Mouse (Mus musculus): ENCODE data around the gene Rhoh. TPM values are rescaled to one million over a fixed set of nuclear protein-coding genes. Genes with fewer than 3 reads are reported as not detected.

The Rhoh gene
- 1.4 TPM for polyA plus RNA-seq (2014; fragmentation: Illumina TruSeq; extraction: RNeasy Lipid Tissue Mini Kit (QIAGEN cat#74804))

DNA sequence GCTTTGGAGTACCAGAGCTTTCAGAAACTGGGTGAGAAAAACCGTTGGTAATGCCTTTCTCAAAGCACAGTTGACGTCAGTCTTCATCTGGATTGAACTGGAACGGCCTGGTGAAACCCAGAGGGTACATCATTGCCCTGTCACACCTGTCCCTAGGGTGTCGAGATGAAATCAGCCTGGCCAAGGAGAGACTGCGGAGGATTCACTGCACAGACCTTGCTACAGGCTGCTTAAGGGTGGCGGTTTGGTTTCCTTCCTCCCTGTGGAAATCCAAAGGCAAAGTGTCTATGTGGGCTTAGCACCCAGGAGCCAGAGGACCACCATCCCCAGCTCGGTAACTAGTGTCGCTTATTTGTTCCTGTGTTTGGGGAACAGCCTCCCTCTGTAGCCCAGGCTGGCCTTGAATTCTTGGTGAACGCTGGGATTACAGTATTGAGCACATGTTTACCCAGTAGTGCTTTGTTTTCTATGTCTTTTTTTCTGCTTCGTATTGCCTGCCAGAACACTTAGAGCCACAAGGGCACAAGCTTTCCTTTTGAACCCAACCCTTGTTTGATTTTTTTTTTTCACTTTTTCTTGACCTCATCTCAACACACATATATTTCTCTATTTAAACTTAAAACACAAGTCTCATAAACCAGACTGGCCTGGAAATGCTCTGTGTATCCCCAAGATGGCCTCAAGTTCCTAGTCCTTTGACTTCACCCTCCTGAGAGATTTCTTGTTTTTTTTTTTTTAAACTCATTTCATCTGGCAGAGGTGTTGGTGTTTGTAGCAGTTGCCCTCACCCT is at the start of gene Rhoh:
Rhoh (plus strand) TSS at position 60 of the 791 bp plus-strand sequence.

DNA sequence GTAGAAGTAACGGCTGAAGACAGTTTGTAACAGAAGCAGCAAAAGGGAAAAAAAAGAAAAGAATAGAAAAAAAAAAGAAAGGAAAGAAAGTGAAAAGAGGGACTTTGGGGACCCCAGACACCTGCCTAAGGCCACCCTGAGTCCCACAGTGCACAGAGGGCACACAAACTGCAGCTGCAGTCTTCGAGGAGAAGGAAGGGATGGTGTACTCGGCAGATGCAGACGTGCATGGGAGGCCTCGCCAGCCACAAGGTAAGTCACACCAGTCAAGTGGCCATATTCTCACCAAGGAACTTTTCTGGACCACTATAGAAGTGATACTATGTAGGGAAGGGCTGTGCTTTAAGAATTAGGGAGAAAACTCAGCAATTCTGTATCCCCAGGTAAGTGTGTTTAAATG is 73.8 kb downstream of the Rhoh start, which contains the start of gene Chrna9:
Chrna9 (plus strand) TSS at position 139 of the 400 bp plus-strand sequence.

Other genes starting within 250 kb of the Rhoh start
- gene Pds5a, start 162.9 kb upstream of the Rhoh start, polyA plus RNA-seq (2014; fragmentation: Illumina TruSeq; extraction: RNeasy Lipid Tissue Mini Kit (QIAGEN cat#74804)), result 261 TPM
- 41.7 TPM for gene N4bp2, start 97.7 kb upstream of the Rhoh start, polyA plus RNA-seq (2014; fragmentation: Illumina TruSeq; extraction: RNeasy Lipid Tissue Mini Kit (QIAGEN cat#74804))
- not detected for gene Chrna9, start 73.7 kb downstream of the Rhoh start, polyA plus RNA-seq (2014; fragmentation: Illumina TruSeq; extraction: RNeasy Lipid Tissue Mini Kit (QIAGEN cat#74804))
- gene 9130230L23Rik, start 143.1 kb downstream of the Rhoh start, polyA plus RNA-seq (2014; fragmentation: Illumina TruSeq; extraction: RNeasy Lipid Tissue Mini Kit (QIAGEN cat#74804)), result not detected